Mouse (Mus musculus) CD4-positive, CD25-positive, alpha-beta regulatory T cell, adult 4 months (primary cell): ENCODE measurements around the gene Bmp2k. TPM values are rescaled to one million over a fixed set of nuclear protein-coding genes. Genes with fewer than 3 reads are reported as not detected.
"Not testable (repeated sequence)": the region's sequence is repeated elsewhere in the genome, so short reads cannot be mapped to it uniquely, and the experiment has no call there.

ENCODE experiments used
- ATAC-seq: one replicate; pipeline ENCODE4 v1.8.0; 2017
- polyA plus RNA-seq, 2 experiments: library from polyadenylated mRNA; unstranded; fragments of 100-300 nt; shearing (Covaris generic); gene quantifications; one replicate each; pipeline ENCODE4 v1.2.1; 2017

Bmp2k gene
- polyA plus RNA-seq, 2 experiments from 2014 or later = 17.8 to 25.5 TPM

DNA sequence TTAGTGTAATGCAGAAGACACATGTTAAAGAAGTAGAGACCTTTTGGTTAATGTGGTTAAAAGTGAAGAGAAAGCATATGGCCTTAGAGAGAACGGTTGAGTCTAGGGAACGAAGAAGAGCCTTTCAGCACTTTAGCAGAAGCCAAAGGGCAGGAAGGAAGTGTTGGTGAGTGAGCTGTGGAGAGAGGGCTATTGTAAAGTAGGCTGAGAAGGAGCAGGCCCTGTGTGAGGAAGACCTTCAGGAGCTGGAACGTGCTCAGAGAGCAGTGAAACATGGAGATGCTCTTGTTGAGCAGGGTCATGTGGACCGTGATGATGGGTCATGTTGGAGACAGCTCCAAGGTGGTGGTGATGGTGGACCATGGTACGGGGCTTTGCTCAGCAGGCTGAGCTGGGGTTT lies 4.8 kb downstream of the Bmp2k start:
- peak; percentile 24 for ATAC-seq

DNA sequence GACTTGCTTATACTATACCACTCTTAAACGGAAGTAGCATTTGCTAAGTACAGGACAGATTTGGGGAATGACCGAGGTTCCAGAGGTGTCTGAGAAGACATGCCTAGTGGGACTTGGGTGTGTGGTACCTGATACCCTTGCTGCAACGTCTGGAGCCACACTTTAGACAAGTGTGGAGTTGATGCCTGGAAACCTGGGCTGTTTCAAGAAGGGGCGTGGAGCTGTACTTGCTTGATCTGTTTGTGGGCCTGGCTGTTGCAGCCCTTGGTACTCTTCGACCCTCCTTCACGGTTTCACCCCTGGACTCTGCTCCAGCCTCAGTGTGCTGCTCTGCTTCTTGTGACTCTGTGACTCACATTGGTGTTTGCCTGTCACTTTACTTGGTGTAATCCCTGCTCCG lies 5.4 kb downstream of the Bmp2k start:
- no peak for ATAC-seq

DNA sequence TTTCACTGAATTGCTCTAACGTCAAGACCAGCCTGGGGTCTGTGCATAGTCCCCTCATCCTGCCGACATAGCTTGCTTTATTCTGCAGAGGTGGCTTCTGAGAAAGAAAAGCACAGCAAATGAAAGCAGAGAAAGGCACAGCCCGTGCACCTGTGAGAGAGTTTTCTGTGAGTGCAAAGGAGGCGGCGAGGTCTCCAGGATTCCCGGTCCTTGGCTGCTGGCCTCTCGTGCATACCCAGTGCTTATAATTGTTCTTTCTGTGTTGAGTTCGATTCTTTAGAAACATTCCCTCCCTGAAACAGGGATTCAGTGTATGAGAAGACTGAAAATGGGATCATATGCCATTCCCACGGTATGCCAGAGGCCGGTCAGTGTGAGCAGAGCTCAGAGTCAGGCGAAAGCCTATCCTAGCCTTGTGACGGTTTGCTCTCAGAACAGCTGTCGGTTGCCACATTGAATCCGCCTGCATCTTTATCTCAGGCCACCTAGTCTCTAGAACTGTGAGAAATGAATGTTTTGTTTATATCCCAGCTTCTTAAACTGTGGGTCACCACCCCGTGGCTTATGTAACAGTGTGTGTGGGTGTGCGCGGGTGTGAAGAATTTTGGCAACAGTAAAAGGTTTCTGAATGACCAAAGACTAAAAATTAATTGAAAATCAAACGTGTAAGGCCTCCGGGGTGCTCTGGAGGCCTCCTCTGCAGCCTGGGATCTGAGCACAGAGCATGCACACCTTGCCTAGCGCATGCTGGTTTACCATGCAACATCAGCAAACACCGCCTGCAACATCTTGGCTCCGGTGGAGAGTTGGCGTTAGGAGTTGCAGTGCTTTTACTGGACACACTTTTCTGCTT lies 6.9 kb downstream of the Bmp2k start:
- ATAC-seq = no peak

DNA sequence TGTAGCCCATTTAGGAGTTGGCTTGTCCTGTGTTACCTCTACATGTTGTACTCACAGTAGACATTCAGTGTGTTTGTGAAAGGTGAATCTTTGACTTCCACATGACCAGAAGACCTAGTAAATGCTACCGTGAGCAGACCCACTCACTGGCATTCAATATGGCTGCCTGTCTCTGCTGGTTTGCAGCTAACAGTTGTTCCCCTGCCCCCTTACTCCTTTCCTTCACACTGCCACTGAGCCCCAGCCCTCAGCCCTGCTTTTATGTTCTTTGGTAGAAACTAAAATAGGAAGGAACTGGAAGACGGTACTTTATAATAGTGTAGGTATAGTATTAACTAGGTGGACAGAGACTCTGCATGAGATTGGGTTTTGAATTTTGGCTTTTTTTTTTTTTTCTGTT lies 8.4 kb downstream of the Bmp2k start:
- ATAC-seq = no peak

DNA sequence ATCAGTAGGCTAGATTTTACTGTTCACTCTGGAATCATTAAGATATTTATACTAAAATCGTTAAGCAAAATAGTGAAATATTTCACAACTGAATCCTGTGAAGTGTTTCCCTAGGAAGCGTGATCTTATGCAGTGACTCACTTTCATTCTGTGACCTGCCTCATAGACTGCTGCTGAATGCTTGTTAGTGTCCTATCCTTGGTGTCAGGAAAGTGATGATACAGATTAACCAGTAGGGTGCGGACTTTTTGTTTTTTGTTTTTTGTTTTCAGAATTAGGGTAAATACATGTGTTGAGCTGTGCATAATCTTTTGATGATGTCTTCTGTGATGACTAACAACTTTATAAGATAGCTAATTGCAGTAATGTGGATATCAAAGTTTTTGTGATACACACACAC lies 9.4 kb downstream of the Bmp2k start:
- no peak for ATAC-seq

DNA sequence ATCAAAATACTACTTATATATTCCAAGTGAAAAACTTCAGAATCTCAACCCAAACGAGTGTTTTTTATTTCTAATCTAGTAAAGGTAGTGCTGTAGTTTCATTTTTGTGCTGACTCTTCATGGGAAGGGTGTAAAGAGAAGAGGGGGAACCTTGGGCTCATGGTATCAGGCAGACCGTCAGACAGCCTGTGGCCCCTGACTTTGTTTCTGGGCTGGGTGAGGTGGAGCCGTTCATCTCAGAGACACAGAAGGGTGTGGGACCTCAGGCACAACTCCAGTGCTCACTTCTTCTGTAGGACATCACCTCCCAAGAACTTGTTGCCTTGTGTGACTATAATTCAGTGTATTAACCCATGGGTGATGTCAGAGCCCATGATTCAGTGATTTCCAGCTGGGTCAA lies 10.0 kb downstream of the Bmp2k start:
- no peak for ATAC-seq

DNA sequence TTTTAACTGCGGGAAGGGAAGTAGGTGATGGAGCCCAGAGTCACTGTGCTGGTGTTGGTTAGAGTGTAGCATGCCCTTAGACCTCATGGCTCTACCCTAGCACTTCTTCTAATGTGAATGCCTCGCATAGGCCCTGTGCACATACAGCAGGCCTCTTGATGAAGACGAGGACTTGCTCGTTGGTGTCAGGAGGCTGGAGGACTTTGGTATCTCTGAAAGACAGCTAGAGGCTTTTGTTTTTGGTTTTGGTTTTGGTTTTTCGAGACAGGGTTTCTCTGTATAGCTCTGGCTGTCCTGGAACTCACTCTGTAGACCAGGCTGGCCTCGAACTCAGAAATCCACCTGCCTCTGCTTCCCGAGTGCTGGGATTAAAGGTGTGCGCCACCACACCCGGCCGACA lies 11.7 kb downstream of the Bmp2k start:
- ATAC-seq = peak; percentile 70

DNA sequence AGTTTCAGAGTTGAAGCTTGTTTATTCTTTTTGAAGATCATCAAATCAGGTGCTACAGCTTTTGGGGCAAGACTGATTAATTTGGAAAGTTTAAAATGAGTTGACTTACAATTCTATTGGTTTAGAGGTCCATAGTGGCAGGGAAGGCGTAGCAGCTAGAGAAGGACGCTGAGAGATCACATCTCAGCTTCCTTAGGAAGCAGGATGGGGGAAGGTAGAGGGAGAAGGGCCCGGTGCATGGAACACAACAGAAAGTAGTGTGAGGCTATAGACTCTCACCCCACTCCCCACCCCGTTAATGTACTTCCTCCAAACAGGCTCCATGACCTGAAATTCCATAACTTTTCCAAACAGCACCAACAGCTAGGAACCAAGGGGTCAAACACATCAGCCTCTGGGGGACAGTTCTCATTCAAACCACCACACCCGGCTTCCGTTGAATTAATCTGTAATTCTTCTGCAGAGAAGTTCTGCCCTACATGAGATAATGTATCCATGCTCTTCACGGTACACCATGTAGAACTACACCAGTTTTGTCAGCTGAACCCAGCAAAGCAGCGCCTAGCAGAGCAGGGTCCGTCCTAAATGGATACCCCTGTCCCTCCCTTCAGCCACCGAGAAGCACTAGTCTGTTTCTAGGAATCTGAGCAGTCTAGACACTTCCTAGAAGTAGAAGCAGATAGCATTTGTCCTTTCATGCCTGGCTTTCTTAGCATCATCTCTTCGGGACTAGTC lies 12.3 kb downstream of the Bmp2k start:
- peak; percentile 68 for ATAC-seq

DNA sequence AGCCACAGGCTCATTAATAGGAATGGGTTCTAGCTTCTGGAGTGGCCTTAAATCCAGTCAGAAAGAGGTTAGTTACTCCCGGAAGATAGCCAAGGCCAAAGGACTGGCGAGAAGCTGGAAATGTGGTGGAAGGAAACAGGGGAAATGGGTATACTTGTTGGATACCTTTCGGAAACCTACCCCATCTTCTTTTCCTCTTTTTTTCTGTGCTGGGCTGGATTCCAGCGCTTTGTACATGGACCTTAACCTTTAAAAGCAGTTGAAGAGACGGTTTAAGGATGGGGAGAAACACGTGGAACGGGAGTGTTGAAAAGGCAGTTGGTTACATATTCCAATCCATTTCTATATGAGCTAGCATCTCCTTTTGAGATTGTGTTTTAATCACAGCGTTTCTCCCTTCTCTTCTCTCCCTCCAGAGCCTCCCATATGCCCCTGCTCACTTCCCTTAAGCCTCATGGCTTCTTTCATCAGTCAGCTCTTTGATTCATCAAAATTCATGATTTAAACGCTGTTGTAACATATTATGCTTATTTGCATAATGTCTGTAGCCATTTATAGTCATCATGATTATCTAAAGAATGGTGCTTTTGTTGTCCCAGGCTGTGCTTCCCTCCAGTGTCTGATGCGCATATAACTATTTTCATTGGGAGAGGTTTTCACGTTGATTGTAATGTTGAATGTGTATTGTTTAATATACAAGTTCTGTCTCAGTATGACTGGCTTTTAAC lies 18.5 kb downstream of the Bmp2k start:
- no peak for ATAC-seq

DNA sequence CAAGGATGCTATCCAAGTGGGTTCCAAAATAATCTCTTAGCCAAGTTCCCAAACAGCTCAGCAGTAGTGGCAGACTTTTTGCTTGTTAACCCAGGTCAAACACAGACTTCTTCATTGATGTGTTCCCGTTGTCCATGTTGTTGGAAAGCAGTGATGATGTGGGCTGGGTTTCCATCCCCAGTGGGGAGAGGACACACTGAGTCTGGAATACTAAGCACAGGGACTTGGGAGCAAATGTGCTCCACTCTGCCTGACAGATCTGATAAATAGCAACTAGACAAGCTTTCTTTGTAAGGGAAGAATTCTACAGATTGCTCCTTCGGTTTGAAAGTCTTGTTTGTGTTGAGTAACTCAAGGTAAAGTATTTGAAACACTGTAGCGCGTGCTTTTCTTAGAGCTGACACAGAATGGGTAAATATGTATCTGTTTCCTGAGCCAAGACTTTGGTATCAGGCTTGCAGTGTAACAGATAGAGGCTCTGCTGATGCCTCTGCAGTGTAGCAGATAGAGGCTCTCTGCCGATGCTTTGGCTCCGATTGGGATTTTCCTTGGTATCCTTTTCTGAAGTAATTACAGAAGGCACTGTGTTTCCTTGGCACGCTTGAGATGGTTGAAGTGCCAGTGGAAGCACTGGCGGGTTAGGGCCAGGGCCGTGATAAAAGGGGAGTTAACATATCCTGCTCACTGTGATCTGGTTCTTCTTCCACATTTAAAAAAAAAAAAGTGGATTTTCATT lies 19.5 kb downstream of the Bmp2k start:
- no peak for ATAC-seq

DNA sequence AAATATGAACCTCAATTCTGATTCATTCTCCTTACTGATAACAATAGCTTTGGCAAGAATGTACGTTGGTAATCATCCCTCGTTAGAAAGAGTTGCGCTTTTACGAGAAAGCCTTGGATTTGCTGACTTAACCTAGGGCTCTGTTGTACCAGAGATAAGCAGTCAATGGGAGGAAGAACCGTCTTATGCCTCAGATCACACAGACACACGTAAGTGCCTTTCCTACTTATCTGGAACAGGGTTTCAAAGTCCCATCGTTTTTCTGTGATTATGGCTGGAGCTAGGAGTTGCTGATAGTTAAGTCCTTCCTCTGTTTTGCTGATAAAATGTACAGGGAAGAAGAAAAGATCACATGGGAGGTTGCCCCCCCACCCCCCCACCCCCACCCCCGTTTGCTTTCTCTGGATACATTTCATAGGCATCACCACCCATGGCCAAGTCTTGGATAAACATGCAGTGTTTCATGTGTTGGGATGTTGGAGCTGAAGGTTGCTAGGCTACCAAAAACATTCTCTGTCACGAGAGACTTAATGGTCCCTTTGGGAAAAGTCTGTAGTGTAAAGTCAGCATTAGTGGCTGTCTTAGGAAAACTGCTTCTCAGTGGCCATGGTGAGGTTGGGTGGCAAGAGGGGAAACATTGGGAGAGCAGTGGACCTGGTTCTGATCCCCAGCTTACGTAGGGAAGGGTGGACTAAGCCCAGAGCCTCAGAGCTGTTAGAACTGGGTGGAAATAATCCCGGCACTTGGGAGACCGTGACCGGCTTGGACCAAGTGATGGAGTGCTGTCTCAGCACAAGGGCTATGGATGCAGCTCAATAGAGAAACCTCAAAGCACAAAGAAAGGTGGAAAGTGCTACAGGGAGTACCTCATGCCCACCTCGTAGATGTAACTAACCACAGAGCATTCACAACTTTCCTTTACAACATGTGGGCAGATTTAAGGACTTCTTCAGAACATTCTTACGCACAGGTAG lies 25.1 kb downstream of the Bmp2k start:
- ATAC-seq = no peak

DNA sequence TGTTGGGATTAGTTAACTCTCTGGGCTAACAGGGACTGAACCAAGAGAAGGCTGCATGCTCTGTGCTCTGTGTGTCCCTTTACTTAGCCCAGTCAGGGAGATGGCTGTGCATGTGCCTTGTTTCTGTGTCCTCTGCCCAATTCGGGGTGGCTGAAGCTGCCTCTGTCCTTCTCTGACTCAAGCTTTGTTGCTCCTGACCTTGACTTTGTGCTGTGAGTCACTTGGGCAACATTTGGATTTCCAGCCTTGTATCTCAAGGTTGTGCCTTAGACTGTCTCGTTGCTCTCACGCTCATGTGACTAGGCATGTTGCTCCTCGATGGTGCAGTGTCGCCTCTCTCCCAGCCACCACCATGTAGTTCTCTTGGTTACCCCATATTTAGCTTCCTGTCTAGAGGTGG lies 27.3 kb downstream of the Bmp2k start:
- no peak for ATAC-seq

DNA sequence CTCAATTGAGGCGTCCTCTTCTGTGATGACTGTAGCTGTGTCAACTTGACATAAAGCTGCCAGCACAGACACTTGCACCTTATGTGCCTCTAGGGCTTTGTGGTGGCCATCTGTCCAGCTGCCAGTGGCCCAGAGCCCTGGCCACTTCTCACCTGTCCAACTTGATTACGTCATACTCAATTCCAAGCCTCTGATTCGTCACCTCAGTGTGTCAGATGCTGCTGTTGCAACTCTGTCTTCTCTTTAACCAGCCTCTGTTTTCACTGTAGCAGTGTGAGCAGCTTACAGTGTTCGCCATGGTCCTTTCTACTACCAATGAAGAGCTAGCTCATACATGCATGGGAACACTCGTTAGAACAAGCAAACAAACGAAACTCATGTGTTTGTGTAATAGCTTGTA lies 28.2 kb downstream of the Bmp2k start:
- ATAC-seq = no peak

DNA sequence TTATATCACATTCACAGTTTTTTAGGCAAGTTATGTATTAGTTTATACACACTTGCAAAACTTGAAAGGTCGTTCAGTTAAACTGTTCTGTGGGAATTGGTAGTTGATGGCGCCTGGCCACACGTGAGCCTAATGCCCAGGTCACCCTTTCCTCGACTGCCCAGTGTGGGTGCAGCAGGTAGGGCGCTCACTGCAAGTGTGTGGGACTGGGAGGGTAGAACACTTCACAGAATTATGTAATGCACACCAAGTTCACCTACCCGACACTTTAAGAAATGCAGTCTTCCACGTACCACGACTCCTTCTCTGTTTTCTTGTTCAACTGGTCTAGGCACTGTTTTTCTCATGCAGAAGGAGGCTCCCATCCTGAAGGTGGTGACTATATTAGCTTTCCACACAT lies 30.5 kb downstream of the Bmp2k start:
- no peak for ATAC-seq

DNA sequence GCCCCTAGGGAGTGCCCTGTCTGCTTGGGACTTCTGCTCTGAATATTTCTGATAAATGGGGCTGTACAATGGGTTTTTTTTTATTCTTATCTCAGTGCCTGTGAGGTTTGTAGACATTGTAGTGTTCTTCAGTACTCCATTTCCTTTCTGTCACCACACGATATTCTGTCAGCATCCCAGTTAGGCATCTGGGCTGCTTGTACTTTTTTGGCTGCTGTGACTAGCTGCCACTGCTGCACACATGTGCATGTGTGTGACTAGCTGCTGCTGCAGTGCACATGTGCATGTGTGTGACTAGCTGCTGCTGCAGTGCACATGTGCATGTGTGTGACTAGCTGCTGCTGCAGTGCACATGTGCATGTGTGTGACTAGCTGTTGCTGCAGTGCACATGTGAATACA lies 31.4 kb downstream of the Bmp2k start:
- not testable (repeated sequence) for ATAC-seq

DNA sequence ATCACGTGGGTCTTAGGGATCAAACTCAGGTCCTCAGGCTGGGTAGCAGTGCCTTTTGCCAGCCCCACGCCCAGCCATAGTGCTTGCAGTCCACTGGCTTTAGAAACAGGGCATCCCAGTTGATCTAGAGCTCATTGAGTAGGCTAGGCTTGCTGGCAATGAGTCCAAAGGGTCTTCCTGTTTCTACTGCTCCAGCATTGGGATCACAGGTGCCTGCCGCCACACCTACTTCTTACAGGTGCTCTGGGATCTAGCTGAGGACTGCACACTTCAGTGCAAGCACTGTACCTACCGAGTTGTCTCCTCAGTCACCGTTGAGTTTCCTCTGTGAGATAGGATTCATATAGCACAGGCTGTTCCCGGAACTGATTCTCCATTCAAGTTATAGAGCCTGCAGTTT lies 34.3 kb downstream of the Bmp2k start:
- ATAC-seq = no peak

DNA sequence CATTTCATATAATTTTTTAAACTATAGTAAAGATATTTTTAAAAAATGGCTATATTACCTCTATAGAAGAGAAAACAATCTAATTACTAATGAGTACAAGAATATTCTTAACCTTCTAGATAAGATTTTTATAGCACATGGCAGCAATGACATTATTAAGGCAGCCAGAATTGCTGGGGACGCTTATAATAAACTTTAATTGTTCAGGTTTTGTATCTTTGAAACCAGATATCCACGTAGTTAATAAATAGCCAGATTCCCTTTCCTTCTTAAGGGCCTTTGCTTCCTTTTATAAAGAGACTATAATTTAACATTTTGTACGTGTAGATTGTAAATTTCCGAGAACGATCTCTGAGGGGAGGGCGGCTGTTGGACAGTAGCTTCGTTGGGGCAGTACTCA lies 47.8 kb downstream of the Bmp2k start:
- ATAC-seq = no peak

DNA sequence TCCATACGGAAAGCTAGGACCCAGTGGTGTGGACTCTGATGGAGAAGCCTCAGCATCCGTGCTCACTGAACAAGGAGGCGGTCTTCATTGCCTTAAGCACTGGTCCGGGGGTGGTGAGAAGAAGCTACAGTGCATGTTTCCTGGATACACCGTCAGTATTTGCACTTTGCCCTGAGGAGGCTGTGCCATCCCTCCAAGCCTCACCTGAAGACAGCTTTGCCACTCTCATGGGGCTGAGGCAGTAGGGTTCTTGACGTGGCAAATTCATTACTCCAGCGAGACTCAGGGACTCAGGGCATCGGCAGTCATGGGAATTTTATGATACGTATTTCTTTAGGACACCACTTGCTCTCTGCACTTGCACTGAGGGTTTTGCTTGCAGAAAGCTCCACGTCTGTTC lies 49.2 kb downstream of the Bmp2k start:
- no peak for ATAC-seq

DNA sequence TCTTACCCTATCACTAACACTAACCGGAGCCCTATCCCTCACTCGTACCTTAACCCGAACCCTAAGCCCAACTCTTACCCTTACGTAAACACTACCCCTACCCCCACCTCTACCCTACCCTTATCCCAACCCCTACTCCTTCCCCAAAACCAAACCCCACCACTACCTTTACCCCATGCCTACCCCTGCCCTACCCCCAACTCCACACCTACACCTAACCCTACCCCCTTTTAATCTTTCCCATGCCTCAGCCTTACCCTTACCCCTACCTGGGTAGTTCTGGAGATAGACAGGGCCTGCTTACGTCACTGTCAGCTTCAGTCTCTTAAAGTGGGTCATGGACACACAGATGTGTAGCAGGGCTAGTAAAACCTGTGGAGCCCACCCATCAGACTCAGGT lies 51.4 kb downstream of the Bmp2k start:
- ATAC-seq = no peak

DNA sequence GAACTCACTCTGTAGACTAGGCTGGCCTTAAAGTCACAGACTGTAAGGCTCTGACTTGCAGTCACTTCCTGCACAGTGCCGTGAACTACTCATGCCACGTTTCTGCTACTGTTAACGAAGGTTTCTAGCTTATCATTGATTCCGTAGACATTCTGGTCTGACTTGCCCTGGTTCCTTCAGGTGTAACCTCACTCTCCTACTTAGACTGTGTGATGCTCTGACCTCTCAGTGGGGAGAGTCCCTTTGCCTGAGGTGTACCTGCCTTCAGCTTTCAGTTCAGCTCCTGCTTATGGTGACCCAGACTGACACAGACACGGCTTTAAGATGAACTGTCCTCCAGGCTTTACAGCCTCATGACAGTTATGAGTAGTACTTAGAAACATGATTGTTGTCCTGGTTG lies 56.7 kb downstream of the Bmp2k start:
- peak; percentile 68 for ATAC-seq

DNA sequence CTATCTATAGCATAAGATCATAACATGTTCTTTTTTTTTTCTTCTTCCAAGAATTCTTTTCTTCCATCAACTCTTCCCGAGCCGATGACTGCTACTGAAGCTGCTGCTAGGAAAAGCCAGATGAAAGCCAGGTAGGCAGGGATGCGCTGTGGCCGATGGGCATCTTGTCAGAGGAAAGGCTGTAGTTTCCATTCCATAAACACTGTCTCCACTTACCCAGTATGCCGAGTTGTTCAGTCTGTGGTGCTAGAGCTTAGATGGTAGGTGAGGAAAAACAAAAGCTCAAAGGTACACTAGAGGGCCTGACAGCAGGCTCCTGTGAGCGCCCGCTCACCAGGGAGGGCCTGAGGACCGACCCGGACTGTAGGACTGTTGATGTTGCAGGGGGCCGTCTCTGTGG lies 57.3 kb downstream of the Bmp2k start:
- no peak for ATAC-seq
